Mouse (Mus musculus) olfactory bulb, adult 2 months (tissue): ENCODE measurements around the gene Mfng.

ENCODE experiments used
- CTCF ChIP-seq: fragments of 200-500 bp; IDR thresholded peaks from 2 replicates; pipeline ENCODE4 v1.5.1; 2012; ENCODE audit warnings: low read depth, mild to moderate bottlenecking, low read length, moderate library complexity; ENCODE audit not compliant: insufficient read depth
- POLR2A ChIP-seq: fragments of 200-500 bp; IDR thresholded peaks from 2 replicates; pipeline ENCODE4 v1.6.1; 2012; ENCODE audit warnings: mild to moderate bottlenecking, low read depth, low read length, moderate library complexity; ENCODE audit not compliant: insufficient read depth

DNA sequence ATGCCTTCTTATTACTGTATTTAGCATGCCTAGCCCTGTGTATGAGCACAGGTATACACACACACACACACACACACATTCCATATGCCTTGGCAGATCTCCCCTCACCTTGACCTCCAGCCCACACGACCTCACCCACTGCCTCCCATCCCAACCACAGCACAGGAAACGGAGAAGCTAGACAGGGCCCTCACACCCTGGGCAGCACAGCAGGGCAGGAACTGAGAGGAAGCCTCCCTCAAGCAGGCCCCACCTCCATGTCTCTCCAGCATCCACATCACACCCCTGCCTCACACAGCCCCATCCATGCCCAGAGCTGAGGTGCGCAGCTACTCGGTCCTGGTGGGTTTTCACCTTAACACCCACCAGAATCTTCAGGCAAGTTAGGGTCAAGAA lies 909 bp downstream of the Mfng start:
- no peak for TF ChIP-seq CTCF
- no peak for TF ChIP-seq POLR2A
